Mouse (Mus musculus) C2C12 (cell line): ENCODE results near the gene Sf3a1. TPM values are rescaled to one million over a fixed set of nuclear protein-coding genes. Genes with fewer than 3 reads are reported as not detected.
A peak's percentile ranks its signal among the peaks of the same experiment; 100 is the strongest.

ENCODE experiments used
- H3K27me3 ChIP-seq: one replicate; pipeline ENCODE4 v1.6.1; 2011; ENCODE audit not compliant: control insufficient read depth, insufficient read depth, insufficient read length
- H3K36me3 ChIP-seq: one replicate; pipeline ENCODE4 v1.6.1; 2011; ENCODE audit not compliant: control insufficient read depth, insufficient read depth
- H3K4me3 ChIP-seq: one replicate; pipeline ENCODE4 v1.5.1; 2011; ENCODE audit warnings: mild to moderate bottlenecking, control low read depth; ENCODE audit not compliant: poor library complexity, insufficient read depth, severe bottlenecking
- H3K79me2 ChIP-seq: one replicate; pipeline ENCODE4 v1.6.1; 2011; ENCODE audit not compliant: control insufficient read depth, insufficient read depth
- H3K79me3 ChIP-seq: one replicate; pipeline ENCODE4 v1.6.1; 2011; ENCODE audit warnings: low read depth, control low read depth
- H3ac ChIP-seq: one replicate; pipeline ENCODE3; 2011; ENCODE audit warnings: low read depth; ENCODE audit not compliant: control insufficient read depth, insufficient read length
- CEBPB ChIP-seq: IDR thresholded peaks from one replicate; pipeline ENCODE4 v1.6.1; 2011; ENCODE audit warnings: low read depth, mild to moderate bottlenecking, control low read depth, moderate library complexity
- CTCF ChIP-seq: IDR thresholded peaks from one replicate; pipeline ENCODE4 v1.5.1; 2011; ENCODE audit not compliant: control insufficient read depth, insufficient read depth, insufficient read length
- FOSL1 ChIP-seq: IDR thresholded peaks from one replicate; pipeline ENCODE4 v1.8.0; 2011; ENCODE audit warnings: mild to moderate bottlenecking, low read length; ENCODE audit not compliant: poor library complexity, insufficient read depth, severe bottlenecking
- MAX ChIP-seq: IDR thresholded peaks from one replicate; pipeline ENCODE4 v1.6.1; 2011; ENCODE audit warnings: mild to moderate bottlenecking, control low read depth
- MYOD1 ChIP-seq: IDR thresholded peaks from one replicate; pipeline ENCODE4 v1.6.1; 2011; ENCODE audit warnings: low read depth; ENCODE audit not compliant: control insufficient read depth, insufficient read length
- MYOG ChIP-seq: IDR thresholded peaks from one replicate; pipeline ENCODE4 v1.6.1; 2011; ENCODE audit not compliant: control insufficient read depth, insufficient read length; ENCODE audit errors: extremely low read depth
- USF1 ChIP-seq: IDR thresholded peaks from one replicate; pipeline ENCODE4 v1.6.1; 2011; ENCODE audit warnings: low read depth, mild to moderate bottlenecking, control low read depth, moderate library complexity
- polyA plus RNA-seq: library from polyadenylated mRNA; unstranded; fragments of >200 nt; fragmentation: generic; extraction: Trizol; gene quantifications from one replicate; pipeline ENCODE4 v1.2.1, GENCODE M21; 2012; ENCODE audit warnings: missing spikeins

Sf3a1 gene
- polyA plus RNA-seq, 1 experiment: 64.9 TPM

DNA sequence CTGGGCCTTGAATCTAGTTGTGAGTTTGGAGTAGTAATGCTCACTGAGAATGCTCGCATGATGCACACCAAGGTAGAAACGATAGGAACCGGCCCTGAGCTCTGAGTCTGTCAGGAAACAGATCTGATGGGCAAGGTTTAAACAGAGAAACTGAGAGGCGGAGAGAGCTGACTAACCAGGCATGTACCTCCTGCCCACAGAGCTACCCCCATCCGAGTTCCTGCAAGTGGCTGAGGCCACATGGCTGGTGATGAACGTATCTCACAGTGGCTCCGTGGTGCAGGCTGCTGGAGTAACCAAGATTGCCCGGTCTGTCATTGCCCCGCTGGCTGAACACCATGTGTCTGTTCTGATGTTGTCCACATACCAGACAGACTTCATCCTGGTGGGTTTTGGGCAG is 59.8 kb downstream of the Sf3a1 start:
- Histone ChIP-seq H3K79me3 (no peaks in the 10 kb centered on the region), H3K79me2 (no peaks in the 10 kb centered on the region), H3ac (no peak overlapping the region), H3K36me3 (peaks cover 6% of the 10 kb centered on the region), H3K4me3 (no peak overlapping the region), H3K27me3 (no peaks in the 10 kb centered on the region)
- no peak for TF ChIP-seq FOSL1
- TF ChIP-seq MYOD1: no peak
- no peak for TF ChIP-seq MAX
- no peak for TF ChIP-seq USF1
- TF ChIP-seq CTCF: no peak
- TF ChIP-seq MYOG: no peak
- TF ChIP-seq CEBPB: no peak

GRCm38 (mm10) chr11:4220443-4221400 is 60.6 kb downstream of the Sf3a1 start:
- Histone ChIP-seq H3K36me3 (no peaks in the 10 kb centered on the region), H3K79me2 (no peaks in the 10 kb centered on the region), H3ac (no peak overlapping the region), H3K4me3 (no peak overlapping the region), H3K27me3 (no peaks in the 10 kb centered on the region), H3K79me3 (no peaks in the 10 kb centered on the region)
- no peak for TF ChIP-seq USF1
- no peak for TF ChIP-seq MYOG
- TF ChIP-seq CTCF: peak; percentile 72
- no peak for TF ChIP-seq CEBPB
- no peak for TF ChIP-seq MAX

DNA sequence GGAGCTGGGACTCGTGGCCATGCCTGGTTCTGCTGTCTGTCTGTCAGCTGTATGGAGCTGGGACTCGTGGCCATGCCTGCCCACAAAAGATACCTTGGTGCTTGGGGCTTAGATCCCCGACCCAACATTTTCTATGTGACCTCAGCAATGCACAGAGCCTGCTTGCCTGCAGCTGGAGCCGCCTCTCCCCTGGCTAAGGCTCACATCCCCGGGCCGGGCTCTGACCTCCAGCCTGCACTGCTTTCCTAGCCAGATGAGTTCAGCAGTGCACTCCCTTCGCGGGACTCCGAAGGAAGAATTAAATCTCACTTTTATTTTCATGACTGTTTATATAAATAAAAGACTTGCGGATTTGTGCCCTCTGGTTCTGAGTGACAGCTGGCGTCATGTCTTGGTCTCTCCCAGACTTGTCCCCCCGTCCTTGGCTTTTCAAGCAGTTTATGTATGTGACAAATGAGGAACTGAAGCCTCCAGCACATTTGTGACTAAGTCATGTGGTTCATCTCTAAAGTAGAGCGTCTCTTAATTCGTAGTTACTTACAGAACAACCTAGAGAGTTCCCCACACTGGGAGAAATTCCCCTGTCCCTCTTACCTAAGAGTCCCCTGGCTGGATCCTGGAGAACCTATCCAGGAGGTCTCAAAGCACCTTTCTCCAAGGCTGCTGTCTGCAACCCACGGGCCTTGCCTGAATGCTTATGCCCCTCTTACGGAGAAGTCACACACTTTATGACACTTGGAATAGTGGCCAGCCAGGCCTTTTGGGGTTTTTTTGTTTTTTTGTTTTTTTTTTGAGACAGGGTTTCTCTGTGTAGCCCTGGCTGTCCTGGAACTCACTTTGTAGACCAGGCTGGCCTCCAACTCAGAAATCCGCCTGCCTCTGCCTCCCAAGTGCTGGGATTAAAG is 62.1 kb downstream of the Sf3a1 start:
- Histone ChIP-seq H3K79me3 (no peaks in the 10 kb centered on the region), H3K4me3 (no peak overlapping the region), H3ac (no peak overlapping the region), H3K27me3 (no peaks in the 10 kb centered on the region), H3K36me3 (no peaks in the 10 kb centered on the region), H3K79me2 (no peaks in the 10 kb centered on the region)
- TF ChIP-seq MAX (no peak), CTCF (no peak), USF1 (no peak), FOSL1 (no peak), CEBPB (no peak), MYOD1 (no peak)

DNA sequence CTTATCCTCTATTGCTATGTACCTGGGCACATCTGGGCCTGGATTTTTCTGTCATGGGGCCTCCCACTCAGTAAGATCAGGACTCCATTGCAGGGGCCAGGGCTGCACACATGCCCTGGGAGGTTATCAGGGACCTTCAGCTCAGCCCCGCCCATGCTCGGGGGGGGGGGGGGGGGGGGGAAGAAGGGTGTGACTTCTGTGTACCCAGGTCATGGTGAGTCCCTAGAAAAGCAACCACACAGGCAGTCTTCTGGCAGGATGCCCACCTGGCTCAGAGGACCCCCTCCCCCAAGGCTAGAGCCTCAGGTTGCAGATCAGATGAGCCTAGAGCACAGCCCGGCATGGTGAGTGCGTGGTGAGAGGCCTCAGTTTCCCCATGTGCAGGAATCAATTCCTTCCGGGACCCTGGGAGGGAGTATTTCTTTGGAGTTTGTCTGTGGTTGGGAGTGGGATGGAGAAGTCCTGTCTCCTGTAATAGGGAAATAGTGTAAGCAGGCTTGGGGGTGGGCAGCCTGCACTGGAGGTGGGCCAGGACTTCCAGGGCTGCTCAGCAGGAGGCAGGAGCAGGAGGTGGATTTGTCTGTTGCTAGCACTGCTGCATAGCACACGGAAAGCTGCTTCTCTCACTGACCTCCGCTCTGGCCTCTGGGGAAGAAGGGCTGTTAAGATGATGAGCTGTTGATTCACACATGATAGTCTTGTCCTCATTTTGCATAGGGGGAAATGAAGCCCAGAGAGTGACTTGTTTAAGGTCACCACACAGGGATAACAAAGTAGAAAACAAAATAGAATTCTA is 63.4 kb downstream of the Sf3a1 start:
- H3K36me3 ChIP-seq: no peaks in the 10 kb centered on the region
- no peak overlapping the region for H3ac ChIP-seq
- no peaks in the 10 kb centered on the region for H3K79me2 ChIP-seq
- H3K27me3 ChIP-seq: no peaks in the 10 kb centered on the region
- H3K4me3 ChIP-seq: no peak overlapping the region
- TF ChIP-seq CEBPB (no peak), MYOG (no peak), CTCF (no peak), USF1 (no peak), MYOD1 (no peak), MAX (no peak), FOSL1 (no peak)
- H3K79me3 ChIP-seq: no peaks in the 10 kb centered on the region

- Histone ChIP-seq H3K4me3 (no peak overlapping the region), H3ac (no peak overlapping the region)
Observed at GRCm38 (mm10) chr11:4224223-4224622, 64.1 kb downstream of the Sf3a1 start.

More at GRCm38 (mm10) chr11:4224223-4224622, 64.1 kb downstream of the Sf3a1 start:
- Histone ChIP-seq H3K79me3 (no peaks in the 10 kb centered on the region), H3K27me3 (no peaks in the 10 kb centered on the region), H3K36me3 (no peaks in the 10 kb centered on the region), H3K79me2 (no peaks in the 10 kb centered on the region)
- TF ChIP-seq MYOG (no peak), CEBPB (no peak), MAX (no peak), CTCF (no peak), USF1 (no peak), FOSL1 (no peak)
